Mouse (Mus musculus) midbrain, postnatal 0 days (tissue): Measurements from ENCODE around the gene Def8. TPM values are rescaled to one million over a fixed set of nuclear protein-coding genes. Genes with fewer than 3 reads are reported as not detected.
"Not testable (repeated sequence)": the region's sequence is repeated elsewhere in the genome, so short reads cannot be mapped to it uniquely, and the experiment has no call there.

ENCODE experiments used
- ATAC-seq: fragments of 200-750 bp; cut with Nextera tagmentation; 2 replicates; pipeline ENCODE4 v1.8.0; 2017; ENCODE audit warnings: moderate number of reproducible peaks, mild to moderate bottlenecking, moderate TSS enrichment, moderate library complexity; ENCODE audit not compliant: low FRiP score
- DNase-seq: peaks from one replicate; pipeline ENCODE4 v3.0.0-alpha.2; 2015; ENCODE audit warnings: low spot score
- H3K27ac ChIP-seq: fragments of 300-500 bp; sonication (generic); 2 replicates; pipeline ENCODE4 v1.5.1; 2014; ENCODE audit warnings: low read depth, mild to moderate bottlenecking, low read length, mixed read lengths
- H3K27me3 ChIP-seq: fragments of 300-500 bp; sonication (generic); 2 replicates; pipeline ENCODE4 v1.6.1; 2014; ENCODE audit warnings: low read length, control low read depth, mixed read lengths; ENCODE audit not compliant: insufficient read depth
- H3K36me3 ChIP-seq: fragments of 300-500 bp; sonication (generic); 2 replicates; pipeline ENCODE4 v1.6.1; 2014; ENCODE audit warnings: low read length, control low read depth, mixed read lengths; ENCODE audit not compliant: insufficient read depth
- H3K4me1 ChIP-seq: fragments of 300-500 bp; sonication (generic); 2 replicates; pipeline ENCODE4 v1.6.1; 2014; ENCODE audit warnings: mild to moderate bottlenecking, control low read depth, antibody characterized with exemption, low read length, mixed read lengths; ENCODE audit not compliant: insufficient read depth
- H3K4me2 ChIP-seq: fragments of 300-500 bp; sonication (generic); 2 replicates; pipeline ENCODE4 v1.6.1; 2014; ENCODE audit warnings: low read depth, mild to moderate bottlenecking, low read length, mixed read lengths; ENCODE audit not compliant: poor library complexity, severe bottlenecking
- H3K4me3 ChIP-seq: fragments of 300-500 bp; sonication (generic); 2 replicates; pipeline ENCODE4 v1.5.1; 2014; ENCODE audit warnings: low read depth, mild to moderate bottlenecking, low read length, moderate library complexity
- H3K9ac ChIP-seq: fragments of 300-500 bp; sonication (generic); replicated peaks from 2 replicates; pipeline ENCODE4 v1.6.1; 2014; ENCODE audit warnings: mild to moderate bottlenecking, low read length, moderate library complexity, mixed read lengths; ENCODE audit not compliant: poor library complexity, severe bottlenecking
- H3K9me3 ChIP-seq: fragments of 300-500 bp; sonication (generic); 2 replicates; pipeline ENCODE4 v1.6.1; 2016; ENCODE audit warnings: low read length, control low read depth
- CTCF ChIP-seq: IDR thresholded peaks from 2 replicates; pipeline ENCODE4 v1.5.1; 2016; ENCODE audit warnings: antibody characterized with exemption, mild to moderate bottlenecking
- WGBS: fragments of 180-500 bp; shearing (Covaris S2); extraction: QIAGEN DNeasy Blood & Tissue Kit; methylation state at CpG from one replicate; pipeline ENCODE4 v1.1.7; 2014; 5-methylcytosine and 5-hydroxymethylcytosine counted together
- polyA plus RNA-seq: library from polyadenylated mRNA; unstranded; fragments of >200 nt; fragmentation: Nextera tagmentation; extraction: Ambion mirVana; gene quantifications from 2 replicates; pipeline ENCODE4 v1.2.1, GENCODE M21; 2015
- total RNA-seq: library from RNA; depleted of rRNA; stranded (reverse); fragments of >200 nt; gene quantifications from 2 replicates; pipeline ENCODE4 v1.2.3, GENCODE M21; 2014

Gene Def8
- total and polyA plus RNA-seq, 2 experiments from 2014 or later = 36.4 to 47.6 TPM

DNA sequence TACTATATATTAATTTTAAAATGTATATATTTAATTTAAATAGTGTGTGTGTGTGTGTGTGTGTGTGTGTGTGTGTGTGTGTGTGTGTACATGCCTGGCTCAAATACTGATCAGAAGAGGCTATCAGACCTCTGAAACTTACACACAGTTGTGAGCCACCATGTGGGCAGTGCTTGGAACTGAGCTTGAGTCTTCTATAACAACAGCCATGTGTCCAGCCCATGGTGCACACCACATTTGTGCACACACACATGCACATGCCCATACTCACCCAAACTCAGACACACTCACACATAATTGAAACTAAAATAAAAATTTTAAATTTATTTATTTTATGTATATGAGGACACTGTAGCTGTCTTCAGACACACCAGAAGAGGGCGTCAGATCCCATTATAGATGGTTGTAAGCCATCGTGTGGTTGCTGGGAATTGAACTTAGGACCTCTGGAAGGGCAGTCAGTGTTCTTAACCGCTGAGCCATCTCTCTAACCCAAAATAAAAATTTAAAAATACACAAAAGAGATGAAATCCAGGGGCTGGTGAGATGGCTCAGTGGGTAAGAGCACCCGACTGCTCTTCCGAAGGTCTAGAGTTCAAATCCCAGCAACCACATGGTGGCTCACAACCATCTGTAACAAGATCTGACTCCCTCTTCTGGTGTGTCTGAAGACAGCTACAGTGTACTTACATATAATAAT, 8.2 kb upstream of the Def8 start:
- H3K9me3 ChIP-seq, H3K27ac ChIP-seq, ATAC-seq, H3K4me1 ChIP-seq, H3K27me3 ChIP-seq: not testable (repeated sequence)
- Histone ChIP-seq H3K4me3 (peak overlapping the region; percentile 47), H3K4me2 (peak overlapping the region; percentile 89), H3K36me3 (peaks cover 14% of the 10 kb centered on the region), H3K9ac (0 out of 2 replicates have a peak overlapping the region, but pooled peaks have one; percentile 77)
- DNase-seq = peak; percentile 34
- TF ChIP-seq CTCF = peak; percentile 31
- WGBS = 76% methylated on average over 5 of the region's 5 CpGs

DNA sequence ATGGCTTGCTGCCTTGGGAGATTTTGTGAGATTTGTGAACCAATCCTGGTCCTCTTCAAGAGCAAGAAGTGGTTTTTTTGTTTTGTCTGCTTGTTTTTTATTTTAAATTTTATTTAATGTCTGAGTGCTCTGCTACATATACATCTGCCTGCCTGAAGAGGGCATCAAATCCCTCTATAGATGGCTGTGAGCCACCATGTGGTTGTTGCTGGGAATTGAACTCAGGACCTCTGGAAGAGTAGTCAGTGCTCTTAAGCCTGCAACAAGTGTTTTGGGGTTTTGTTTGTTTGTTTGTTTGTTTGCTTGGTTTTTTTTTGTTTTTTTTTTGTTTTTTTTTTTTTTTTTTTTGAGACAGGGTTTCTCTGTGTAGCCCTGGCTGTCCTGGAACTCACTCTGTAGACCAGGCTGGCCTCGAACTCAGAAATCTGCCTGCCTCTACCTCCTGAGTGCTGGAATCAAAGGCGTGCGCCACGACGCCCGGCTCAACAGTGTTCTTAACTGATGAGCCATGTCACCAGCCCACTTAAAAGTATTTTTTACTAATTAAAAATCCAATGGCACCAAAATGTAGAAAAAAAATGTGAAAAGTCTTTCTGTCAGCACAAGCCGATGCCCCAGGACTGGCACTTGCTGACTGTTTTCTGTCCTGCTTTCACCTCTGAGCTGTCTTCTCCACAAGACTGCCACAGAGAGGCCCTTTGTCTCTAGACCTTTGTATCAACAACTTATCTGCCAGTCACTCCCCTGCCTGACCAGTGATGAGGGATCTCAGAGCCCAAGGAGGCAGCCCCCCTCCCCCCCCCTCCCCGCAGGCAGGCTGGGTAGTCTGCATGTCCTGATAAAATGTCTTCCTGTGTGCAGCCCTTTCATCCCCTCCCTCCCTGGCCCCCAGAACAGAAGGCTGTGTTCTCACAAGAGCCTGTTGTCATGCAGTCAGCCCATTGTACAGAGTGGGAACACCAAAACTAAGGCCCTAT, 7.1 kb upstream of the Def8 start:
- H3K27ac ChIP-seq = no peak overlapping the region
- peak overlapping the region; percentile 89 for H3K4me2 ChIP-seq
- ATAC-seq (no peak), DNase-seq (peak; percentile 70)
- TF ChIP-seq CTCF = peak; percentile 75
- H3K36me3 ChIP-seq = peaks cover 21% of the 10 kb centered on the region
- H3K4me3 ChIP-seq = peak overlapping the region; percentile 12; the same call in 1 of the 2 replicates
- H3K4me1 ChIP-seq = 0 out of 2 replicates have a peak, but pooled peaks cover 7% of the 10 kb centered on the region
- WGBS = 83% methylated on average over 7 of the region's 8 CpGs
- H3K27me3 ChIP-seq = no peaks in the 10 kb centered on the region
- H3K9ac ChIP-seq = no peak overlapping the region; the same call in 1 of the 2 replicates
- H3K9me3 ChIP-seq = no peaks in the 10 kb centered on the region

DNA sequence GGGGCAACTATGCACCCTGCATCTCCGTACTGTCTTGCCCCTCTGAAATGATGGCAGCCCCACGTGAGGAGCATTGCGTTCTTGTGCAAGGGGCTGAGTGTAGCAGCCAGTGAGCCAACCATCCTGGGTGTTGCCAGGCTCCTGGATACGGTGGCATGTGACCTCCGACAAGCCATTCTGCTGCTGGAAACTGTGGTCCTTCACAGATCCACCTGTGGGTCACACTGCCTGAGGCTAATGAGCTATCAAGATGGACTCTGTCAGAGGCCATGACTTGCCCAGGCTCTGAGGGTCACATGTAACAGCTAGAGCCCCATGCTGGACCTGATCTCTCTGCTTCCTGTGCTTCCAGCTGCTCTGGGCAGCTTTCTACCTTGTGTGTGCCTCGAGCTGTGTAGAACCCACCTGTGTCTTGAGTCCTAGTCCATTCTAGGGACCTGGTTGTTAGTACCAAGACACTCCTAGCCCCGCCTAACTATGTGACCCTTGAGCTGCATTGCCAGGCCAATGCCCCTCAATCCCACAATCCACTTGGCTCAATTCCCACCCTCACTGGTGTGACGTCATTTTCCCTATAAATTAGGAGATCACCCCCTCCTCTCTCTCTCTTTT, 6.3 kb upstream of the Def8 start:
- Histone ChIP-seq H3K27me3 (no peaks in the 10 kb centered on the region), H3K9me3 (no peaks in the 10 kb centered on the region), H3K4me1 (0 out of 2 replicates have a peak, but pooled peaks cover 7% of the 10 kb centered on the region), H3K4me3 (0 out of 2 replicates have a peak overlapping the region, but pooled peaks have one; percentile 6), H3K9ac (no peak overlapping the region; the same call in 1 of the 2 replicates), H3K27ac (no peak overlapping the region), H3K4me2 (peak overlapping the region; percentile 28), H3K36me3 (peaks cover 21% of the 10 kb centered on the region)
- DNase-seq = no peak
- TF ChIP-seq CTCF = no peak
- no peak for ATAC-seq
- WGBS = 74% methylated on average over 8 of the region's 8 CpGs

DNA sequence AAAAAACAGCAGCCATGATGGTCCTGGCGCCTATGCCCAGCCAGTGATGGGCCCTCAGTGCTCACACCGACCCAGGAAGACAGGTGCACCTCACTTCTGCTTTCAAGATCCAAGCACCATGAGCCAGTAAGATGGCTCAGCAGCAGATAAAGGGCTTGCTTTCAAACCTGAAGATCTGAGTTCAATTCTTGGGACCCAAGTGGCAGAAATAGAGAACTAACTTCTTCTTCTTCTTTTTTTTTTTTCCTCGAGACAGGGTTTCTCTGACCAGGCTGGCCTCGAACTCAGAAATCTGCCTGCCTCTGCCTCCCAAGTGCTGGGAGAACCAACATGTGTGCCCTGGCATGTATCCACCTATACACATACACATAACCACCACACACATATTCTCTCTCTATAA, 3.6 kb upstream of the Def8 start:
- Histone ChIP-seq H3K27ac (no peak overlapping the region), H3K9ac (no peak overlapping the region), H3K36me3 (peaks cover 23% of the 10 kb centered on the region), H3K4me1 (0 out of 2 replicates have a peak, but pooled peaks cover 7% of the 10 kb centered on the region), H3K27me3 (no peaks in the 10 kb centered on the region), H3K9me3 (no peaks in the 10 kb centered on the region), H3K4me3 (no peak overlapping the region), H3K4me2 (no peak overlapping the region)
- 96% methylated on average over 4 of the region's 4 CpGs for WGBS
- DNase-seq (no peak), ATAC-seq (no peak)
- no peak for TF ChIP-seq CTCF

DNA sequence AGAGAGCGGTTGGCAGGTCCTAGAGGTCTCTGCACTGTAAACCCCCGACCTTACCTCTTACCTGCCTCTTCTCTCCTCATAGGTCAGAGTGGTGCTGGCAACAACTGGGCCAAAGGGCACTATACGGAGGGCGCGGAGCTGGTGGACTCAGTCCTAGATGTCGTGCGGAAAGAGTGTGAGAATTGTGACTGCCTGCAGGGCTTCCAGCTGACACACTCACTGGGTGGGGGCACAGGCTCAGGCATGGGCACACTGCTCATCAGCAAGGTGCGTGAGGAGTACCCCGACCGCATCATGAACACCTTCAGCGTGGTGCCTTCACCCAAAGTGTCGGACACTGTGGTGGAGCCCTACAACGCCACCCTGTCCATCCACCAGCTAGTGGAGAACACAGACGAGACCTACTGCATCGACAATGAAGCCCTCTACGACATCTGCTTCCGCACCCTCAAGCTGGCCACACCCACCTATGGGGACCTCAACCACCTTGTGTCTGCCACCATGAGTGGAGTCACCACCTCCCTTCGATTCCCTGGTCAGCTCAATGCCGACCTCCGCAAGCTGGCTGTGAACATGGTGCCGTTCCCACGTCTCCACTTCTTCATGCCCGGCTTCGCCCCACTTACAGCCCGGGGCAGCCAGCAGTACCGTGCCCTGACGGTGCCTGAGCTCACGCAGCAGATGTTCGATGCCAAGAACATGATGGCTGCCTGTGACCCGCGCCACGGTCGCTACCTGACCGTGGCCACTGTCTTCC, 2.6 kb upstream of the Def8 start:
- Histone ChIP-seq H3K27me3 (no peaks in the 10 kb centered on the region), H3K4me1 (0 out of 2 replicates have a peak, but pooled peaks cover 7% of the 10 kb centered on the region), H3K9ac (no peak overlapping the region), H3K4me3 (no peak overlapping the region), H3K27ac (no peak overlapping the region), H3K4me2 (no peak overlapping the region), H3K36me3 (peaks cover 23% of the 10 kb centered on the region), H3K9me3 (no peaks in the 10 kb centered on the region)
- no peak for DNase-seq
- WGBS = 96% methylated on average over 34 of the region's 34 CpGs
- ATAC-seq = no peak
- TF ChIP-seq CTCF = no peak
